Mouse (Mus musculus) neural tube, embryonic 11.5 days (tissue): Measurements from ENCODE around the gene Cenpv. TPM values are rescaled to one million over a fixed set of nuclear protein-coding genes. Genes with fewer than 3 reads are reported as not detected.
"Not testable (repeated sequence)": the region's sequence is repeated elsewhere in the genome, so short reads cannot be mapped to it uniquely, and the experiment has no call there.

ENCODE experiments used
- ATAC-seq: fragments of 200-750 bp; cut with Nextera tagmentation; 2 replicates; pipeline ENCODE4 v1.8.0; 2017; ENCODE audit warnings: moderate number of reproducible peaks, mild to moderate bottlenecking, moderate TSS enrichment, moderate library complexity; ENCODE audit not compliant: insufficient read depth, low FRiP score, low TSS enrichment
- DNase-seq: peaks from one replicate; pipeline ENCODE4 v3.0.0-alpha.2; 2015; ENCODE audit warnings: low spot score
- H3K27ac ChIP-seq: fragments of 300-500 bp; sonication (generic); 2 replicates; pipeline ENCODE4 v1.5.1; 2014; ENCODE audit warnings: low read depth, mild to moderate bottlenecking, low read length
- H3K27me3 ChIP-seq: fragments of 300-500 bp; sonication (generic); 2 replicates; pipeline ENCODE4 v1.6.1; 2014; ENCODE audit warnings: mild to moderate bottlenecking, low read length, mixed read lengths; ENCODE audit not compliant: control insufficient read depth, insufficient read depth
- H3K36me3 ChIP-seq: fragments of 300-500 bp; sonication (generic); 2 replicates; pipeline ENCODE4 v1.6.1; 2014; ENCODE audit warnings: mild to moderate bottlenecking, low read length, moderate library complexity, mixed read lengths; ENCODE audit not compliant: control insufficient read depth, insufficient read depth
- H3K4me1 ChIP-seq: fragments of 300-500 bp; sonication (generic); 2 replicates; pipeline ENCODE4 v1.6.1; 2014; ENCODE audit warnings: low read length, mixed read lengths; ENCODE audit not compliant: control insufficient read depth, insufficient read depth
- H3K4me2 ChIP-seq: fragments of 300-500 bp; sonication (generic); 2 replicates; pipeline ENCODE4 v1.6.1; 2014; ENCODE audit warnings: low read depth, mild to moderate bottlenecking, moderate library complexity
- H3K4me3 ChIP-seq: fragments of 300-500 bp; sonication (generic); 2 replicates; pipeline ENCODE4 v1.5.1; 2014; ENCODE audit warnings: low read depth, low read length
- H3K9ac ChIP-seq: fragments of 300-500 bp; sonication (generic); 2 replicates; pipeline ENCODE4 v1.6.1; 2014; ENCODE audit warnings: mild to moderate bottlenecking, low read length
- H3K9me3 ChIP-seq: fragments of 300-500 bp; sonication (generic); 2 replicates; pipeline ENCODE4 v1.6.1; 2016; ENCODE audit warnings: low read length; ENCODE audit not compliant: control insufficient read depth
- WGBS: fragments of 180-500 bp; shearing (Covaris S2); extraction: QIAGEN DNeasy Blood & Tissue Kit; methylation state at CpG from one replicate; pipeline ENCODE4 v1.1.7; 2014; 5-methylcytosine and 5-hydroxymethylcytosine counted together
- polyA plus RNA-seq: library from polyadenylated mRNA; unstranded; fragments of >200 nt; fragmentation: Nextera tagmentation; extraction: Ambion mirVana; gene quantifications from 2 replicates; pipeline ENCODE4 v1.2.1, GENCODE M21; 2014

Cenpv gene
- polyA plus RNA-seq, 1 experiment from 2014 or later, result 66.7 TPM

- no peaks in the 10 kb centered on the region for H3K4me1 ChIP-seq
- no peak for ATAC-seq
- no peaks in the 10 kb centered on the region for H3K9me3 ChIP-seq
- 0 out of 2 replicates have a peak overlapping the region, but pooled peaks have one; percentile 68 for H3K4me3 ChIP-seq
- WGBS, result 86% methylated on average over 8 of the region's 8 CpGs
- H3K27me3 ChIP-seq, result 0 out of 2 replicates have a peak, but pooled peaks cover 2% of the 10 kb centered on the region
- H3K9ac ChIP-seq, result no peak overlapping the region
- no peak overlapping the region for H3K27ac ChIP-seq
- H3K4me2 ChIP-seq, result peak overlapping the region; percentile 70
- no peaks in the 10 kb centered on the region for H3K36me3 ChIP-seq
- no peak for DNase-seq
Observed at GRCm38 (mm10) chr11:62537089-62537488, 2.0 kb downstream of the Cenpv start.

- H3K27me3 ChIP-seq, result no peaks in the 10 kb centered on the region
- DNase-seq (no peak), ATAC-seq (no peak)
- WGBS, result 64% methylated on average over 2 of the region's 2 CpGs
- no peak overlapping the region for H3K9ac ChIP-seq
- H3K9me3 ChIP-seq, result no peaks in the 10 kb centered on the region
- H3K4me3 ChIP-seq, result no peak overlapping the region
- H3K4me1 ChIP-seq, result no peaks in the 10 kb centered on the region
- H3K27ac ChIP-seq, result no peak overlapping the region
- H3K36me3 ChIP-seq, result no peaks in the 10 kb centered on the region
- no peak overlapping the region for H3K4me2 ChIP-seq
Observed at GRCm38 (mm10) chr11:62522283-62522682, 16.8 kb downstream of the Cenpv start.

- ATAC-seq (no peak), DNase-seq (peak; percentile 32)
- Histone ChIP-seq H3K4me2 (no peak overlapping the region), H3K27ac (no peak overlapping the region), H3K4me3 (no peak overlapping the region), H3K9me3 (no peaks in the 10 kb centered on the region), H3K4me1 (no peaks in the 10 kb centered on the region), H3K27me3 (no peaks in the 10 kb centered on the region), H3K9ac (no peak overlapping the region), H3K36me3 (no peaks in the 10 kb centered on the region)
- 17% methylated on average over 2 of the region's 2 CpGs for WGBS
Observed at GRCm38 (mm10) chr11:62518991-62519390, 20.1 kb downstream of the Cenpv start.

- Histone ChIP-seq H3K9me3 (no peaks in the 10 kb centered on the region), H3K27me3 (no peaks in the 10 kb centered on the region), H3K36me3 (no peaks in the 10 kb centered on the region), H3K9ac (no peak overlapping the region), H3K27ac (no peak overlapping the region), H3K4me2 (no peak overlapping the region), H3K4me3 (no peak overlapping the region), H3K4me1 (no peaks in the 10 kb centered on the region)
- ATAC-seq, result no peak
- DNase-seq, result no peak
- 73% methylated on average over 6 of the region's 6 CpGs for WGBS
Observed at GRCm38 (mm10) chr11:62513311-62513710, 25.8 kb downstream of the Cenpv start.

GRCm38 (mm10) chr11:62512529-62513080 is 26.5 kb downstream of the Cenpv start:
- Histone ChIP-seq H3K9me3 (no peaks in the 10 kb centered on the region), H3K36me3 (no peaks in the 10 kb centered on the region), H3K4me3 (no peak overlapping the region), H3K27ac (no peak overlapping the region), H3K27me3 (no peaks in the 10 kb centered on the region), H3K4me2 (no peak overlapping the region), H3K4me1 (no peaks in the 10 kb centered on the region), H3K9ac (no peak overlapping the region)
- DNase-seq (no peak), ATAC-seq (no peak)
- WGBS, result 85% methylated on average over 8 of the region's 8 CpGs

- no peak overlapping the region for H3K27ac ChIP-seq
- H3K27me3 ChIP-seq, result no peaks in the 10 kb centered on the region
- ATAC-seq (no peak), DNase-seq (no peak)
- 78% methylated on average over 13 of the region's 13 CpGs for WGBS
- H3K4me1 ChIP-seq, result no peaks in the 10 kb centered on the region
- H3K4me3 ChIP-seq, result no peak overlapping the region
- H3K4me2 ChIP-seq, result no peak overlapping the region
- H3K9ac ChIP-seq, result no peak overlapping the region
- no peaks in the 10 kb centered on the region for H3K9me3 ChIP-seq
- no peaks in the 10 kb centered on the region for H3K36me3 ChIP-seq
Observed at GRCm38 (mm10) chr11:62511444-62512202, 27.4 kb downstream of the Cenpv start.

GRCm38 (mm10) chr11:62510956-62511355 is 28.1 kb downstream of the Cenpv start:
- H3K27ac ChIP-seq, result no peak overlapping the region
- no peaks in the 10 kb centered on the region for H3K9me3 ChIP-seq
- no peak overlapping the region for H3K4me3 ChIP-seq
- ATAC-seq (no peak), DNase-seq (no peak)
- H3K36me3 ChIP-seq, result no peaks in the 10 kb centered on the region
- no peak overlapping the region for H3K4me2 ChIP-seq
- H3K27me3 ChIP-seq, result no peaks in the 10 kb centered on the region
- WGBS, result 86% methylated on average over 5 of the region's 5 CpGs
- H3K9ac ChIP-seq, result no peak overlapping the region
- H3K4me1 ChIP-seq, result no peaks in the 10 kb centered on the region

- Histone ChIP-seq H3K9me3 (no peaks in the 10 kb centered on the region), H3K4me3 (no peak overlapping the region), H3K9ac (no peak overlapping the region), H3K4me2 (no peak overlapping the region), H3K27me3 (no peaks in the 10 kb centered on the region), H3K4me1 (no peaks in the 10 kb centered on the region), H3K36me3 (no peaks in the 10 kb centered on the region), H3K27ac (no peak overlapping the region)
- 77% methylated on average over 3 of the region's 3 CpGs for WGBS
- ATAC-seq (no peak), DNase-seq (no peak)
Observed at GRCm38 (mm10) chr11:62509571-62509970, 29.5 kb downstream of the Cenpv start.

- not testable (repeated sequence) for ATAC-seq, H3K4me2 ChIP-seq, H3K27ac ChIP-seq, H3K27me3 ChIP-seq, H3K9ac ChIP-seq, H3K4me3 ChIP-seq, H3K9me3 ChIP-seq, H3K36me3 ChIP-seq, H3K4me1 ChIP-seq, DNase-seq
- 98% methylated on average over 5 of the region's 5 CpGs for WGBS
Observed at GRCm38 (mm10) chr11:62508816-62509215, 30.2 kb downstream of the Cenpv start.
